Mouse (Mus musculus) midbrain, postnatal 0 days (tissue): Measurements from ENCODE around the gene Stx2. TPM values are rescaled to one million over a fixed set of nuclear protein-coding genes. Genes with fewer than 3 reads are reported as not detected.

Experiments used
- ATAC-seq: fragments of 200-750 bp; cut with Nextera tagmentation; 2 replicates; pipeline ENCODE4 v1.8.0; 2017; ENCODE audit warnings: moderate number of reproducible peaks, mild to moderate bottlenecking, moderate TSS enrichment, moderate library complexity; ENCODE audit not compliant: low FRiP score
- DNase-seq: peaks from one replicate; pipeline ENCODE4 v3.0.0-alpha.2; 2015; ENCODE audit warnings: low spot score
- H3K27ac ChIP-seq: fragments of 300-500 bp; sonication (generic); 2 replicates; pipeline ENCODE4 v1.5.1; 2014; ENCODE audit warnings: low read depth, mild to moderate bottlenecking, low read length, mixed read lengths
- H3K27me3 ChIP-seq: fragments of 300-500 bp; sonication (generic); 2 replicates; pipeline ENCODE4 v1.6.1; 2014; ENCODE audit warnings: low read length, control low read depth, mixed read lengths; ENCODE audit not compliant: insufficient read depth
- H3K36me3 ChIP-seq: fragments of 300-500 bp; sonication (generic); 2 replicates; pipeline ENCODE4 v1.6.1; 2014; ENCODE audit warnings: low read length, control low read depth, mixed read lengths; ENCODE audit not compliant: insufficient read depth
- H3K4me1 ChIP-seq: fragments of 300-500 bp; sonication (generic); 2 replicates; pipeline ENCODE4 v1.6.1; 2014; ENCODE audit warnings: mild to moderate bottlenecking, control low read depth, antibody characterized with exemption, low read length, mixed read lengths; ENCODE audit not compliant: insufficient read depth
- H3K4me2 ChIP-seq: fragments of 300-500 bp; sonication (generic); 2 replicates; pipeline ENCODE4 v1.6.1; 2014; ENCODE audit warnings: low read depth, mild to moderate bottlenecking, low read length, mixed read lengths; ENCODE audit not compliant: poor library complexity, severe bottlenecking
- H3K4me3 ChIP-seq: fragments of 300-500 bp; sonication (generic); 2 replicates; pipeline ENCODE4 v1.5.1; 2014; ENCODE audit warnings: low read depth, mild to moderate bottlenecking, low read length, moderate library complexity
- H3K9ac ChIP-seq: fragments of 300-500 bp; sonication (generic); replicated peaks from 2 replicates; pipeline ENCODE4 v1.6.1; 2014; ENCODE audit warnings: mild to moderate bottlenecking, low read length, moderate library complexity, mixed read lengths; ENCODE audit not compliant: poor library complexity, severe bottlenecking
- H3K9me3 ChIP-seq: fragments of 300-500 bp; sonication (generic); 2 replicates; pipeline ENCODE4 v1.6.1; 2016; ENCODE audit warnings: low read length, control low read depth
- CTCF ChIP-seq: IDR thresholded peaks from 2 replicates; pipeline ENCODE4 v1.5.1; 2016; ENCODE audit warnings: antibody characterized with exemption, mild to moderate bottlenecking
- WGBS: fragments of 180-500 bp; shearing (Covaris S2); extraction: QIAGEN DNeasy Blood & Tissue Kit; methylation state at CpG from one replicate; pipeline ENCODE4 v1.1.7; 2014; 5-methylcytosine and 5-hydroxymethylcytosine counted together
- polyA plus RNA-seq: library from polyadenylated mRNA; unstranded; fragments of >200 nt; fragmentation: Nextera tagmentation; extraction: Ambion mirVana; gene quantifications from 2 replicates; pipeline ENCODE4 v1.2.1, GENCODE M21; 2015
- total RNA-seq: library from RNA; depleted of rRNA; stranded (reverse); fragments of >200 nt; gene quantifications from 2 replicates; pipeline ENCODE4 v1.2.3, GENCODE M21; 2014

Stx2 gene
- total and polyA plus RNA-seq, 2 experiments from 2014 or later: 11.9 to 15.5 TPM

GRCm38 (mm10) chr5:129018782-129019489 lies 10.6 kb upstream of the Stx2 start:
- no peaks in the 10 kb centered on the region; the same call in 1 of the 2 replicates for H3K36me3 ChIP-seq
- H3K9me3 ChIP-seq: no peaks in the 10 kb centered on the region
- 87% methylated on average over 13 of the region's 13 CpGs for WGBS
- H3K4me2 ChIP-seq: peak overlapping the region; percentile 63
- peaks cover 4% of the 10 kb centered on the region; the same call in 1 of the 2 replicates for H3K4me1 ChIP-seq
- peak overlapping the region; percentile 84 for H3K9ac ChIP-seq
- ATAC-seq: no peak
- no peak for DNase-seq
- peak overlapping the region; percentile 81 for H3K4me3 ChIP-seq
- TF ChIP-seq CTCF: no peak
- H3K27ac ChIP-seq: peak overlapping the region; percentile 99
- no peaks in the 10 kb centered on the region for H3K27me3 ChIP-seq

DNA sequence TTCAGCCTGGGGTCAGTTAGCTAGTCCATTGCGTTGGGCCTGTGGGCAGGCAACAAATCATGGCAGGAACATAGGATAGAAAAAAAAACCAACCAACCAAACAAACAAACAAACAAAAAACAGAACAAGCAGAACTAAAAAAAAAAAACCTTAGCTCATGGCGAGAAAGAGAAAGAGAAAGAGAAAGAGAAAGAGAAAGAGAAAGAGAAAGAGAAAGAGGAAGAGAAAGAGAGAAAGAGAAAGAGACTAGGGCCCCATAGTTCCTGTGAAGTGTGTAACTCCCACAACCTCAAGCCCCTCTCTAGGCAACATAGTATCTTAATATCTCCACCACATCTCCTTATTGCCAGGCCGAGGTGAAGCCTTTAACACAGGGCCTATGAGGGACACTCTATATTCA lies 8.0 kb upstream of the Stx2 start:
- no peaks in the 10 kb centered on the region for H3K9me3 ChIP-seq
- WGBS: 87% methylated on average over 3 of the region's 3 CpGs
- H3K4me3 ChIP-seq: no peak overlapping the region
- no peak for ATAC-seq
- no peaks in the 10 kb centered on the region; the same call in 1 of the 2 replicates for H3K4me1 ChIP-seq
- H3K36me3 ChIP-seq: no peaks in the 10 kb centered on the region
- H3K27me3 ChIP-seq: no peaks in the 10 kb centered on the region
- no peak for TF ChIP-seq CTCF
- H3K4me2 ChIP-seq: no peak overlapping the region
- no peak overlapping the region for H3K27ac ChIP-seq
- H3K9ac ChIP-seq: no peak overlapping the region
- no peak for DNase-seq

- Histone ChIP-seq H3K4me3 (no peak overlapping the region), H3K4me1 (no peaks in the 10 kb centered on the region), H3K36me3 (no peaks in the 10 kb centered on the region), H3K27ac (no peak overlapping the region), H3K9me3 (no peaks in the 10 kb centered on the region), H3K27me3 (no peaks in the 10 kb centered on the region), H3K9ac (no peak overlapping the region), H3K4me2 (no peak overlapping the region)
- WGBS: 92% methylated on average over 5 of the region's 5 CpGs
- DNase-seq (no peak), ATAC-seq (no peak)
- TF ChIP-seq CTCF: no peak
These were observed 7.2 kb upstream of the Stx2 start for GRCm38 (mm10) chr5:129015540-129015939.

- H3K4me3 ChIP-seq: no peak overlapping the region
These were observed 6.6 kb upstream of the Stx2 start for GRCm38 (mm10) chr5:129015020-129015419.

DNA sequence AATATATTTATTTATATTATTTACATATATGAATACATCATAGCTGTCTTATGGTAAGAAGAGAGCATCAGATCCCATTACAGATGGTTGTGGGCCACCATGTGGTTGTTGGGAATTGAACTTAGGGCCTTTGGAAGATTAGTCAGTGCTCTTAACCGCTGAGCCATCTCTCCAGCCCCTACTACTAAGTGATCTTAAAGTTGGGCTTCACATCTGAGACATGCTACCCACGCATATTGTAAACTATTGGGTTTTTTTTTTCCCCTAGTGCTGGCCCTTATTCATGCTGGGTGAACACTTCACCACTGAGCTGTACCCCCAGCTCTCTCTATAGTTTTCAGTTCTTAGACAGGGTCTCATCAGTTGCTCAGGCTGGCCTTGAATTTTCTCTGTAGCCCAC lies 2.6 kb upstream of the Stx2 start:
- TF ChIP-seq CTCF: no peak
- 86% methylated on average over 2 of the region's 2 CpGs for WGBS
- Histone ChIP-seq H3K36me3 (no peaks in the 10 kb centered on the region), H3K9me3 (no peaks in the 10 kb centered on the region), H3K27me3 (no peaks in the 10 kb centered on the region), H3K4me2 (no peak overlapping the region), H3K27ac (no peak overlapping the region), H3K4me3 (no peak overlapping the region), H3K4me1 (0 out of 2 replicates have a peak, but pooled peaks cover 3% of the 10 kb centered on the region), H3K9ac (no peak overlapping the region)
- no peak for DNase-seq
- ATAC-seq: no peak

More at GRCm38 (mm10) chr5:129015020-129015419, 6.6 kb upstream of the Stx2 start:
- Histone ChIP-seq H3K4me2 (no peak overlapping the region), H3K9me3 (no peaks in the 10 kb centered on the region), H3K4me1 (no peaks in the 10 kb centered on the region), H3K9ac (no peak overlapping the region), H3K27ac (no peak overlapping the region), H3K36me3 (no peaks in the 10 kb centered on the region), H3K27me3 (no peaks in the 10 kb centered on the region)
- ATAC-seq (no peak), DNase-seq (no peak)
- no peak for TF ChIP-seq CTCF
- 70% methylated on average over 3 of the region's 3 CpGs for WGBS

GRCm38 (mm10) chr5:129009577-129009976 lies 1.2 kb upstream of the Stx2 start:
- TF ChIP-seq CTCF: no peak
- ATAC-seq: no peak
- WGBS: 86% methylated on average over 3 of the region's 3 CpGs

More at GRCm38 (mm10) chr5:129009577-129009976, 1.2 kb upstream of the Stx2 start:
- H3K4me1 ChIP-seq: 0 out of 2 replicates have a peak, but pooled peaks cover 3% of the 10 kb centered on the region
- no peak overlapping the region for H3K27ac ChIP-seq
- no peak overlapping the region for H3K9ac ChIP-seq
- no peak for DNase-seq
- H3K4me2 ChIP-seq: no peak overlapping the region
- no peaks in the 10 kb centered on the region for H3K27me3 ChIP-seq
- no peak overlapping the region for H3K4me3 ChIP-seq
- peaks cover 3% of the 10 kb centered on the region; the same call in 1 of the 2 replicates for H3K36me3 ChIP-seq
- H3K9me3 ChIP-seq: no peaks in the 10 kb centered on the region
